Mouse (Mus musculus) ES-Bruce4 (cell line): Measurements from ENCODE around the gene Cd101.

Source experiments
- CTCF ChIP-seq: IDR thresholded peaks from one replicate; pipeline ENCODE4 v1.8.1; 2011; ENCODE audit warnings: low read depth, low read length
- EP300 ChIP-seq: IDR thresholded peaks from 2 replicates; pipeline ENCODE4 v1.6.1; 2011; ENCODE audit warnings: low read depth, low read length; ENCODE audit not compliant: insufficient read depth
- POLR2A ChIP-seq: IDR thresholded peaks from one replicate; pipeline ENCODE4 v1.8.1; 2011; ENCODE audit warnings: low read length; ENCODE audit not compliant: insufficient read depth

DNA sequence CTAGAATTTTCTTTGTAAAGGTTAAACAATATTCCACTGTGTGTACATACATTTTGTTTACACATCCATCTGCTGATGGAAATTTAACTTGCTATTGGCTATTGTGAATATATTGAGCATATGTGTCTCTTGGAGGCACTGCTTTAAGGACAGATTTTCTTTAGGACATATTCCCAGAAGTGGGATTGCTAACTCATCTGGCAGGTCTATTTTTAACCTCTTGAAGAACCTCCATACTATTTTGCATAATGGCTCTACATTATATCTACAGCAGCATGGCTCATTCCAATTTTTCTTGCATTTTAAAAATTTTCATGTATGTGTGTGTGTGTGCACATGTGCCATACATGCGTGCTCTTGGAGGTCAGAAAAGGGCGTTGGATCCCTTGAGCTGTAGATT lies 6.6 kb upstream of the Cd101 start:
- TF ChIP-seq POLR2A (no peak), CTCF (no peak), EP300 (no peak)
